Mouse (Mus musculus) megakaryocyte, embryonic 14.5 days (primary cell): ENCODE data around the gene Gm5136. TPM values are rescaled to one million over a fixed set of nuclear protein-coding genes. Genes with fewer than 3 reads are reported as not detected.
A peak's percentile ranks its signal among the peaks of the same experiment; 100 is the strongest.

Experiments
- H3K27me3 ChIP-seq: replicated peaks from 2 replicates; pipeline ENCODE3; 2012; ENCODE audit warnings: inconsistent platforms
- H3K36me3 ChIP-seq: replicated peaks from 2 replicates; pipeline ENCODE3; 2012; ENCODE audit warnings: low read length, inconsistent platforms, mixed read lengths
- H3K4me1 ChIP-seq: 2 replicates; pipeline ENCODE4 v1.6.1; 2012; ENCODE audit warnings: inconsistent platforms
- H3K4me3 ChIP-seq: replicated peaks from 2 replicates; pipeline ENCODE3; 2012; ENCODE audit warnings: moderate library complexity, mild to moderate bottlenecking, inconsistent platforms
- H3K9me3 ChIP-seq: 2 replicates; pipeline ENCODE4 v1.6.1; 2012; ENCODE audit warnings: inconsistent platforms
- FLI1 ChIP-seq: IDR thresholded peaks from 2 replicates; pipeline ENCODE4 v1.6.1; 2012; ENCODE audit warnings: low read length, inconsistent platforms, mixed read lengths
- GATA1 ChIP-seq: IDR thresholded peaks from 3 replicates; pipeline ENCODE4 v1.6.1; 2012; ENCODE audit warnings: mixed read lengths, low read length, inconsistent platforms, borderline replicate concordance
- polyA plus RNA-seq: library from polyadenylated mRNA; stranded (reverse); fragments of >175 nt; gene quantifications from 2 replicates; pipeline ENCODE4 v1.2.3, GENCODE M21; 2012; ENCODE audit warnings: low replicate concordance; ENCODE audit not compliant: insufficient read depth

Gene Gm5136
- polyA plus RNA-seq = not detected in 2 replicates

GRCm38 (mm10) chr10:108699946-108700345 is at the start of gene Gm5136:
Gene Gm5136 (minus strand): TSS chr10:108700160.
- Histone ChIP-seq H3K4me3 (peak within 1 kb of the TSS; percentile 2), H3K4me1 (no peaks in the 10 kb centered on the region), H3K9me3 (peaks cover 25% of the 10 kb centered on the region), H3K27me3 (no peaks in the 10 kb centered on the region), H3K36me3 (no peaks in the 10 kb centered on the region)
- TF ChIP-seq FLI1 = no peak
- TF ChIP-seq GATA1 = no peak

DNA sequence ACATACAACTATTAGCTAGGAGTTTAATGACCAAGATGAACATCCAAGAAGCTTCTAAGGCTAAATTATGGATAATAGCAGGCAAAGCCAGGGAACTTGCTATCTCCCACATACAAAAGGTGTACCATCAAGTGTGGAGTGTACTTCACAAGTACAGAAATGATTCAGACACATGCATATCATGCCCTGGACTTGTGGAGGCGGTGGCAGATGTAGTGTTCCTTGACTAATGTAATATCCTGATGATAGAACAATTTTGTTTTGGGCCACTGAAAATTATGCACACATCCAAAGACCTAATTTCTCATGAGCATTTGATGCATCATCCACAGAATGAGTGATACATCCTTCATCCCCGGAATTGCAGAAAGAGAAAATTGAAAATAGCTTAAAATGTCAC is 43.8 kb upstream of the Gm5136 start:
- Histone ChIP-seq H3K4me1 (no peaks in the 10 kb centered on the region), H3K27me3 (no peaks in the 10 kb centered on the region), H3K36me3 (no peaks in the 10 kb centered on the region), H3K9me3 (peaks cover 4% of the 10 kb centered on the region; the same call in 1 of the 2 replicates), H3K4me3 (no peak overlapping the region)
- no peak for TF ChIP-seq FLI1
- no peak for TF ChIP-seq GATA1

GRCm38 (mm10) chr10:108733982-108734381 is 34.0 kb upstream of the Gm5136 start:
- H3K4me3 ChIP-seq = no peak overlapping the region
- TF ChIP-seq GATA1 = no peak
- no peak for TF ChIP-seq FLI1
- H3K4me1 ChIP-seq = no peaks in the 10 kb centered on the region
- no peaks in the 10 kb centered on the region for H3K36me3 ChIP-seq
- peaks cover 12% of the 10 kb centered on the region for H3K9me3 ChIP-seq
- H3K27me3 ChIP-seq = no peaks in the 10 kb centered on the region

GRCm38 (mm10) chr10:108728961-108729360 is 29.0 kb upstream of the Gm5136 start:
- no peaks in the 10 kb centered on the region for H3K4me1 ChIP-seq
- H3K4me3 ChIP-seq = no peak overlapping the region
- H3K36me3 ChIP-seq = no peaks in the 10 kb centered on the region
- H3K9me3 ChIP-seq = peaks cover 9% of the 10 kb centered on the region
- TF ChIP-seq GATA1 (no peak), FLI1 (no peak)
- no peaks in the 10 kb centered on the region for H3K27me3 ChIP-seq

GRCm38 (mm10) chr10:108726391-108726790 is 26.4 kb upstream of the Gm5136 start:
- TF ChIP-seq FLI1 (no peak), GATA1 (no peak)
- Histone ChIP-seq H3K27me3 (no peaks in the 10 kb centered on the region), H3K36me3 (no peaks in the 10 kb centered on the region), H3K4me1 (no peaks in the 10 kb centered on the region), H3K4me3 (no peak overlapping the region), H3K9me3 (peaks cover 18% of the 10 kb centered on the region)

- Histone ChIP-seq H3K4me1 (no peaks in the 10 kb centered on the region), H3K27me3 (no peaks in the 10 kb centered on the region), H3K36me3 (no peaks in the 10 kb centered on the region), H3K9me3 (peaks cover 13% of the 10 kb centered on the region), H3K4me3 (no peak overlapping the region)
- TF ChIP-seq GATA1 (no peak), FLI1 (no peak)
These were observed 24.9 kb upstream of the Gm5136 start for GRCm38 (mm10) chr10:108724878-108725277.

- Histone ChIP-seq H3K9me3 (peaks cover 8% of the 10 kb centered on the region; the same call in 1 of the 2 replicates), H3K36me3 (no peaks in the 10 kb centered on the region), H3K4me1 (no peaks in the 10 kb centered on the region), H3K27me3 (no peaks in the 10 kb centered on the region), H3K4me3 (no peak overlapping the region)
- TF ChIP-seq FLI1 (no peak), GATA1 (no peak)
These were observed 10.6 kb upstream of the Gm5136 start for GRCm38 (mm10) chr10:108710514-108710913.

DNA sequence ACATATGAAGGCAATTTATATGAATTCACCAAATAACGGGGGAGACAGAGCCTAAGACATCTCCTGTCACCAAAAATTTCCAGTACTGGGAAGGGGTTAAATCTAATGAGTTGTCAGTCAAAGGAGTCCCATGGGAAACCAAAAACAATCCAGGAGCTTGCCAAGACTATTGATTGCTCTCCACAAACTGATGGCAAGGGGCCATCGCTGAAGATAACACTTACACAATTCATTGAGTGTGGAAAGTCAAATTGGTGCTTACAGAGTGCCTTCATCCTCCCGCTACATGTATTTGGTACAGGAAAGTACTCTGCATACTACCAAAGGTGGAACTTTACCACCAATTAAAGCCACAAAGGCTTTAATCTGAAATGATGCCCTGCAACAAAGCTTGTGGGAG is 5.7 kb upstream of the Gm5136 start:
- Histone ChIP-seq H3K27me3 (no peaks in the 10 kb centered on the region), H3K9me3 (peaks cover 17% of the 10 kb centered on the region), H3K4me3 (no peak overlapping the region), H3K36me3 (no peaks in the 10 kb centered on the region), H3K4me1 (no peaks in the 10 kb centered on the region)
- TF ChIP-seq FLI1 = no peak
- no peak for TF ChIP-seq GATA1

GRCm38 (mm10) chr10:108701361-108702128 is 1.6 kb upstream of the Gm5136 start:
- Histone ChIP-seq H3K4me1 (no peaks in the 10 kb centered on the region), H3K4me3 (no peak overlapping the region), H3K9me3 (peaks cover 28% of the 10 kb centered on the region), H3K36me3 (no peaks in the 10 kb centered on the region), H3K27me3 (no peaks in the 10 kb centered on the region)
- TF ChIP-seq FLI1 = no peak
- no peak for TF ChIP-seq GATA1

DNA sequence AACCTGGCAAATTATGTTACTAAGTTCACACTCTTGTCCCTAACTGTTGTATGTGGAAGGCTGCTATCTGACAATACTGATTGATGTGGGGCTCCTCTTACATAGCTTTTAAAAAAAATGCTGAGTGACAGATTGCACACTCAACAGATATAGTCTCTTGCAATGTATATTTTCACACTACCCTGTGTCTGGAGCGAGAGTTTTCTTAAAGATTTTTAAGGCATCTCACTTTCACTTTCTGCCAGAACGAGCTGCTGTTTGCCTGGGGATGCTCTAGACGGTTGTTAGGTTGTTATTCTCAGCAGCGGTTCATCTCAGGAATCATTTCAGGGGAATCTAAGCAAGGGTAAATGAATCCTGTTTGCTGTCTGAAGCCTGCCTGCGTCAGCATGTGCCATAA is 2.9 kb downstream of the Gm5136 start:
- no peaks in the 10 kb centered on the region for H3K4me1 ChIP-seq
- H3K36me3 ChIP-seq = no peaks in the 10 kb centered on the region
- H3K9me3 ChIP-seq = peaks cover 26% of the 10 kb centered on the region
- TF ChIP-seq FLI1 (no peak), GATA1 (no peak)
- no peak overlapping the region for H3K4me3 ChIP-seq
- H3K27me3 ChIP-seq = no peaks in the 10 kb centered on the region
